Mouse (Mus musculus) C2C12 (cell line): ENCODE measurements around the gene Gm10306. TPM values are rescaled to one million over a fixed set of nuclear protein-coding genes. Genes with fewer than 3 reads are reported as not detected.

Experiments used
- H3K27me3 ChIP-seq: one replicate; pipeline ENCODE4 v1.6.1; 2011; ENCODE audit not compliant: control insufficient read depth, insufficient read depth, insufficient read length
- H3K36me3 ChIP-seq: one replicate; pipeline ENCODE4 v1.6.1; 2011; ENCODE audit not compliant: control insufficient read depth, insufficient read depth
- H3K4me3 ChIP-seq: one replicate; pipeline ENCODE4 v1.5.1; 2011; ENCODE audit warnings: mild to moderate bottlenecking, control low read depth; ENCODE audit not compliant: poor library complexity, insufficient read depth, severe bottlenecking
- H3K79me2 ChIP-seq: one replicate; pipeline ENCODE4 v1.6.1; 2011; ENCODE audit not compliant: control insufficient read depth, insufficient read depth
- H3K79me3 ChIP-seq: one replicate; pipeline ENCODE4 v1.6.1; 2011; ENCODE audit warnings: low read depth, control low read depth
- H3ac ChIP-seq: one replicate; pipeline ENCODE3; 2011; ENCODE audit warnings: low read depth; ENCODE audit not compliant: control insufficient read depth, insufficient read length
- CEBPB ChIP-seq: IDR thresholded peaks from one replicate; pipeline ENCODE4 v1.6.1; 2011; ENCODE audit warnings: low read depth, mild to moderate bottlenecking, control low read depth, moderate library complexity
- CTCF ChIP-seq: IDR thresholded peaks from one replicate; pipeline ENCODE4 v1.5.1; 2011; ENCODE audit not compliant: control insufficient read depth, insufficient read depth, insufficient read length
- FOSL1 ChIP-seq: IDR thresholded peaks from one replicate; pipeline ENCODE4 v1.8.0; 2011; ENCODE audit warnings: mild to moderate bottlenecking, low read length; ENCODE audit not compliant: poor library complexity, insufficient read depth, severe bottlenecking
- MAX ChIP-seq: IDR thresholded peaks from one replicate; pipeline ENCODE4 v1.6.1; 2011; ENCODE audit warnings: mild to moderate bottlenecking, control low read depth
- MYOD1 ChIP-seq: IDR thresholded peaks from one replicate; pipeline ENCODE4 v1.6.1; 2011; ENCODE audit warnings: low read depth; ENCODE audit not compliant: control insufficient read depth, insufficient read length
- MYOG ChIP-seq: IDR thresholded peaks from one replicate; pipeline ENCODE4 v1.6.1; 2011; ENCODE audit not compliant: control insufficient read depth, insufficient read length; ENCODE audit errors: extremely low read depth
- USF1 ChIP-seq: IDR thresholded peaks from one replicate; pipeline ENCODE4 v1.6.1; 2011; ENCODE audit warnings: low read depth, mild to moderate bottlenecking, control low read depth, moderate library complexity
- polyA plus RNA-seq: library from polyadenylated mRNA; unstranded; fragments of >200 nt; fragmentation: generic; extraction: Trizol; gene quantifications from one replicate; pipeline ENCODE4 v1.2.1, GENCODE M21; 2012; ENCODE audit warnings: missing spikeins

The Gm10306 gene
- polyA plus RNA-seq, 1 experiment = not detected

DNA sequence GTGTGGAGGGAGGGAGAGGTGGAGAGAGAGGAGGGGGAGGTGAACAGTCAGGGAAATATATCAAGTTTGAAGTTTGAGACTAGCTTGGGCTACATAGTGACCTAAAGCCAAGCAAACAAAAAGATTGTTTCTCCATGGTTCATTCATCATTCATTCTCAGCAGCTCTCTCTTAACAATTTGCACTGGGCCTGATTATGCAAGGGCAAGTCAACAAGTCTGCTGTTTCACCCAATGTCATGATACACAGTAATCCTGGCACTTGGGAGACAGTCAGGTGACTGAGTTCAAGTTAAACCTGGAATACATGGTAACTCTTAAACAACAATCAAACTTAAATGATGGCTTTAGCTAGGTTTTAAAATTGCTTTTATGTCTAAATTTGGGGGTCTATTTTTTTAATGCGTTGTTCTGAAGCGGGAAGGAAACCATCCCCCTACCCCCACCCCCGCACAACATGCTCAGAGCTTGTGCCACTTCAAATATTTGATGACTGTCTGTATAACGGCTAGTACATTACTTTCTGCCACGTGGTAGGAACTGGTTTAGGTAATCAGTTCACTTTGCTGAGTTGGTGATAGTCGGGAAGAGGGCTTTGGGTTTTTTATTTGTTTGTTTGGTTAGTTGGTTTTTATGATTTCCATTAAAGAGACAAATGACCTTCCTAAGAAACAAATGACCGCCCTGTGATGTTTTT is 5.8 kb downstream of the Gm10306 start:
- Histone ChIP-seq H3K36me3 (peaks cover 12% of the 10 kb centered on the region), H3K27me3 (no peaks in the 10 kb centered on the region), H3K79me3 (no peaks in the 10 kb centered on the region), H3K79me2 (no peaks in the 10 kb centered on the region), H3ac (no peak overlapping the region), H3K4me3 (no peak overlapping the region)
- TF ChIP-seq MYOG = no peak
- TF ChIP-seq USF1 = no peak
- TF ChIP-seq CTCF = no peak
- TF ChIP-seq FOSL1 = no peak
- no peak for TF ChIP-seq CEBPB
- no peak for TF ChIP-seq MAX
- TF ChIP-seq MYOD1 = no peak

DNA sequence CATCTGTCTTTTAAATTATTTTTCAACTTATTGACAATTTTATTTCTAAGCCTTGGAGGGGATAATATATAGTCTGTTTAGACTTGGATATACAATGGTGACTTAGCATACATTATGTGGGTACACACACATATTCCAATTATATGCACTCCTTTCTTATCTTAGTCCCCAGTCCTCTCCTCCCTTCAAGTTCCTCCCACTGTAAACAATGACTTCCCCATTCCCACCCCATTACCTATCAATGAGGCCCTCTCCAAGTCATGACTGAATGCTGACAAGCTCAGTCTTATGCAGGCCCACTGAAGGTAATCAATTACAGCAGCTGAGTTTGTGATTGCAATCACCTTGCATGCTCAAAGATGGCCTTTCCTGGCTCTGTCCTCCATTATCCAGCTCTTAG is 8.0 kb downstream of the Gm10306 start:
- no peak for TF ChIP-seq USF1
- TF ChIP-seq CTCF = no peak
- no peak for TF ChIP-seq MAX
- no peak for TF ChIP-seq MYOD1
- TF ChIP-seq MYOG = no peak
- no peak for TF ChIP-seq FOSL1
- peaks cover 27% of the 10 kb centered on the region for H3K36me3 ChIP-seq
- no peak overlapping the region for H3ac ChIP-seq
- no peaks in the 10 kb centered on the region for H3K27me3 ChIP-seq
- no peaks in the 10 kb centered on the region for H3K79me2 ChIP-seq
- no peak overlapping the region for H3K4me3 ChIP-seq
- H3K79me3 ChIP-seq = no peaks in the 10 kb centered on the region

DNA sequence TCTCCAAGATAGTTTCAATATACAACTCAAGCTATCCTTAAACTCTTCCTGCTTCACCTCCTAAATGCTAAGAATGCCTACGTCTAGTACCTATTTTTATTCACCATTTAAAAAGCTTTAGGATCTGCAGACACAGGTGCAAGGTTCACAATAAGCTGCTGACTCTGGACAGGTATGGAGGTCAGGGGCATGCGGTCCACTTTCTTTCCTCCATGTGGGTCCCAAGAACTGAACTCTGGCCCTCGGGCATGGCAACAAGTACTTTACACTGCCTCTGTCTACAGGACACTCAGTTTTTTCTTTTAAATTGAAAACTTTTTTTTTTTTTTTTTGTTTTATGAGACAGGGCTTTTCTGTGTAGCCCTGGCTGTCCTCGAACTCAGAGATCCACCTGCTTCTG is 16.3 kb downstream of the Gm10306 start:
- peaks cover 72% of the 10 kb centered on the region for H3K36me3 ChIP-seq
- H3K27me3 ChIP-seq = no peaks in the 10 kb centered on the region
- no peaks in the 10 kb centered on the region for H3K79me2 ChIP-seq
- TF ChIP-seq MYOD1 (no peak), MYOG (no peak), CEBPB (no peak), CTCF (no peak), MAX (no peak), FOSL1 (no peak), USF1 (no peak)
- H3K4me3 ChIP-seq = no peak overlapping the region
- no peaks in the 10 kb centered on the region for H3K79me3 ChIP-seq
- no peak overlapping the region for H3ac ChIP-seq

DNA sequence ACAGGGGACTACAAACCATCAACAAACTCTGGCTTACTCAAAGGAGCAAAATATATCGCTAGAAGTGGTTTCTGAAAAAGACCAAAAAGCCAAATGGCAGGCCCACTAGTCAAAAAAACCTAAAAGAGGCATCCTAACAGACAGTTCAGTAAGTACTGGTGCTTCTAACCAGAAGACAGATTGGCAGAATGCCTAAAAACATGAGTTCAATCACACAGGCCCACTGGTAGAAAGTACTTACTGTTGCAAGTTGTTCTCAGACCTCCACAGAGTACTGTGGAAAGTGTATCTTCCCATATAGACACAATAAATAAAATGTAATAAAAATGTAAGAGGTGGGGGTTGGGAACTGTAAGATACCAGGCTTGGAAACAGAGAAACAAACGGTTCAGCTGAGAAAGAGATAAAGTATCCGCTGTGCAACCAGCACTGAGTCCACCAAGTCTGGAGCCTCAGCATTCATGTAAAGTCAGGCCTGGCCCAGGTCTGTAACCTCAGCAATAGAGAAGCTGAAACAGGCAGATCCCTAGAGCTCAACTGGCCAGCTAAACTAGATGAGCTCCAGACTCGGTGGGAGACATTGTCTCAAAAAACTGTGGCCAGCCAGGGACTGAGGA is 35.5 kb downstream of the Gm10306 start:
- Histone ChIP-seq H3K4me3 (no peak overlapping the region), H3K36me3 (peaks cover 13% of the 10 kb centered on the region), H3ac (no peak overlapping the region), H3K27me3 (no peaks in the 10 kb centered on the region), H3K79me3 (peaks cover 84% of the 10 kb centered on the region), H3K79me2 (peaks cover 99% of the 10 kb centered on the region)
- TF ChIP-seq USF1 (no peak), MYOD1 (no peak), CEBPB (no peak), FOSL1 (no peak), CTCF (no peak), MYOG (no peak), MAX (no peak)

DNA sequence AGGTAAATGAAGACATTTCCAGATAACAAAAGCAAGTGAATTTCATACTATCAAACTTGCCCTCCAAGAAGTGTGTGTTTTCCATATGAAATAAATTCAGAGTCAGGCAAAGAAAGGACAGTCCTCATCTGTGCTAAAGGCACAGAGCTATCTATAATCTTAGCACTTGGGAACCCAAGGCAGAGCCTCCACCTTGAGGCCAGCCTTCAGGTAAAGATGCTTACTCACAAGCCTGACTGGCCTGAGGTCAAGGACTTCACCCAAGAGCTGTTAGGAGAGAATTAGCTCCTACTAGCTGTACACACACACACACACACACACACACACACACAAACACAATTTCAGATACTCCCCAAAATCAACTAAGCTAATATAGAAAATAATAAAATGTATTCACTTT is 36.4 kb downstream of the Gm10306 start:
- TF ChIP-seq FOSL1 (no peak), CEBPB (no peak), MAX (no peak), MYOD1 (no peak), CTCF (no peak), MYOG (no peak), USF1 (no peak)
- no peak overlapping the region for H3K4me3 ChIP-seq
- H3ac ChIP-seq = no peak overlapping the region
- peaks cover 97% of the 10 kb centered on the region for H3K79me2 ChIP-seq
- peaks cover 87% of the 10 kb centered on the region for H3K79me3 ChIP-seq
- H3K27me3 ChIP-seq = no peaks in the 10 kb centered on the region
- peaks cover 10% of the 10 kb centered on the region for H3K36me3 ChIP-seq

DNA sequence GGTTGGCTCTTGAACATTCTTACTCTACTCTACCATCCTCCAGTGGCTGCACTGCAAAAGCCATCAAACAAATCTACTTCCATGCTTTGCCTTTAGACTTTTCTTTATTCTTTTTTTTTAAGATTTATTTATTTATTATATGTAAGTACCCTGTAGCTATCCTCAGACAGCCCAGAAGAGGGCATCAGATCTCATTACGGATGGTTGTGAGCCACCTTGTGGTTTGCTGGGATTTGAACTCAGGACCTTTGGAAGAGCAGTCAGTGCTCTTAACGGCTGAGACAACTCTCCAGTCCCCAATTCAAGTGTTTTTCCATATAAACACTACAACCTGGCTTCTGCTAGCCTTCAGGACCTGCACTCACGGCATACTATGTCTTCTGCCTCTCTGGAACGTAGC is 45.0 kb downstream of the Gm10306 start:
- Histone ChIP-seq H3K4me3 (no peak overlapping the region), H3ac (no peak overlapping the region), H3K79me2 (peaks cover 75% of the 10 kb centered on the region), H3K36me3 (peaks cover 12% of the 10 kb centered on the region), H3K27me3 (no peaks in the 10 kb centered on the region), H3K79me3 (peaks cover 58% of the 10 kb centered on the region)
- no peak for TF ChIP-seq CTCF
- no peak for TF ChIP-seq MYOD1
